Mouse (Mus musculus) CH12.LX (cell line): ENCODE results near the gene Kank4. TPM values are rescaled to one million over a fixed set of nuclear protein-coding genes. Genes with fewer than 3 reads are reported as not detected.

ENCODE experiments used
- DNase-seq: peaks from one replicate; pipeline ENCODE4 v3.0.0-alpha.2; 2013; ENCODE audit errors: extremely low read depth
- H3K27ac ChIP-seq: 2 replicates; pipeline ENCODE4 v1.5.1; 2012; ENCODE audit warnings: low read depth, mild to moderate bottlenecking, control low read depth, moderate library complexity; ENCODE audit not compliant: insufficient read depth
- H3K27me3 ChIP-seq: replicated peaks from 2 replicates; pipeline ENCODE3; 2012; ENCODE audit warnings: inconsistent platforms
- H3K36me3 ChIP-seq, 2 experiments: replicated peaks in 1 of 2; 2 replicates each; pipeline versions ENCODE3 to v1.6.1; 2012; ENCODE audit warnings: inconsistent platforms in 1 of 2, low read length in 1 of 2, mild to moderate bottlenecking in 1 of 2, mixed read lengths in 1 of 2, moderate library complexity in 1 of 2; ENCODE audit not compliant: control insufficient read depth in 1 of 2, insufficient read depth in 1 of 2
- H3K4me1 ChIP-seq, 2 experiments: 2 replicates each; pipeline ENCODE4 v1.6.1; 2012; ENCODE audit warnings: inconsistent platforms in 1 of 2, moderate library complexity in 1 of 2; ENCODE audit not compliant: insufficient read depth in 2 of 2, control insufficient read depth in 1 of 2
- H3K4me2 ChIP-seq: 2 replicates; pipeline ENCODE4 v1.6.1; 2012; ENCODE audit warnings: low read depth, mild to moderate bottlenecking, control low read depth; ENCODE audit not compliant: poor library complexity, insufficient read depth, severe bottlenecking
- H3K4me3 ChIP-seq, 3 experiments: fragments of 150-350 bp in 1 of 3; sonication (generic) in 1 of 3; replicated peaks in 1 of 3; 2 replicates each; pipeline versions ENCODE3 to v1.5.1; 2011 to 2012; ENCODE audit warnings: low read depth in 2 of 3, low read length in 2 of 3, mild to moderate bottlenecking in 2 of 3, moderate library complexity in 2 of 3, control low read depth in 1 of 3, improper control_type of control experiment in 1 of 3, inconsistent platforms in 1 of 3, mixed read lengths in 1 of 3; ENCODE audit not compliant: poor library complexity in 1 of 3
- H3K79me2 ChIP-seq: replicated peaks from 2 replicates; pipeline ENCODE4 v1.6.1; 2012; ENCODE audit warnings: mild to moderate bottlenecking, moderate library complexity; ENCODE audit not compliant: control insufficient read depth, poor library complexity, insufficient read depth, severe bottlenecking; ENCODE audit errors: extremely low read depth
- H3K9ac ChIP-seq: 2 replicates; pipeline ENCODE4 v1.6.1; 2012; ENCODE audit warnings: low read depth, mild to moderate bottlenecking, control low read depth, moderate library complexity; ENCODE audit not compliant: insufficient read depth
- H3K9me3 ChIP-seq: replicated peaks from 2 replicates; pipeline ENCODE3; 2012; ENCODE audit warnings: low read length, inconsistent platforms, mixed read lengths
- CHD1 ChIP-seq: IDR thresholded peaks from 2 replicates; pipeline ENCODE4 v1.6.1; 2012; ENCODE audit warnings: low read depth, low read length, improper control_type of control experiment, inconsistent platforms
- CTCF ChIP-seq, 2 experiments: IDR thresholded peaks in 1 of 2; conservative IDR thresholded peaks in 1 of 2; 2 replicates each; pipeline ENCODE4 v1.5.1; 2011 to 2012; ENCODE audit warnings: low read depth in 2 of 2, low read length in 2 of 2, improper control_type of control experiment in 1 of 2, inconsistent platforms in 1 of 2, mild to moderate bottlenecking in 1 of 2, moderate library complexity in 1 of 2
- EP300 ChIP-seq: IDR thresholded peaks from 2 replicates; pipeline ENCODE4 v1.6.1; 2011; ENCODE audit warnings: low read length, improper control_type of control experiment
- ETS1 ChIP-seq: conservative IDR thresholded peaks from 2 replicates; pipeline ENCODE4 v1.6.1; 2012; ENCODE audit warnings: low read depth, mild to moderate bottlenecking, inconsistent platforms, low read length, improper control_type of control experiment, moderate library complexity
- GABPA ChIP-seq: IDR thresholded peaks from 2 replicates; pipeline ENCODE4 v1.6.1; 2012; ENCODE audit warnings: low read depth, low read length, improper control_type of control experiment, inconsistent platforms; ENCODE audit not compliant: insufficient replicate concordance
- IRF4 ChIP-seq: IDR thresholded peaks from 2 replicates; pipeline ENCODE4 v1.6.1; 2014; ENCODE audit warnings: low read depth, mild to moderate bottlenecking, inconsistent platforms, low read length, improper control_type of control experiment
- JUND ChIP-seq: conservative IDR thresholded peaks from 2 replicates; pipeline ENCODE4 v1.6.1; 2011; ENCODE audit warnings: low read depth, low read length, improper control_type of control experiment
- KAT2A ChIP-seq: IDR thresholded peaks from 2 replicates; pipeline ENCODE4 v1.6.1; 2012; ENCODE audit warnings: low read length, improper control_type of control experiment, inconsistent platforms; ENCODE audit not compliant: insufficient replicate concordance
- MAFK ChIP-seq: IDR thresholded peaks from 2 replicates; pipeline ENCODE4 v1.6.1; 2011; ENCODE audit warnings: low read length, improper control_type of control experiment; ENCODE audit not compliant: insufficient replicate concordance
- MAX ChIP-seq: IDR thresholded peaks from 2 replicates; pipeline ENCODE4 v1.6.1; 2011; ENCODE audit warnings: low read length, improper control_type of control experiment
- MAZ ChIP-seq: IDR thresholded peaks from 2 replicates; pipeline ENCODE4 v1.6.1; 2012; ENCODE audit warnings: low read depth, mild to moderate bottlenecking, inconsistent platforms, low read length, improper control_type of control experiment, moderate library complexity
- MEF2A ChIP-seq: IDR thresholded peaks from 2 replicates; pipeline ENCODE4 v1.6.1; 2014; ENCODE audit warnings: low read depth, mild to moderate bottlenecking, inconsistent platforms, low read length, improper control_type of control experiment, borderline replicate concordance
- MYC ChIP-seq: IDR thresholded peaks from 2 replicates; pipeline ENCODE4 v1.6.1; 2011; ENCODE audit warnings: low read depth, mild to moderate bottlenecking, improper control_type of control experiment, low read length
- NELFE ChIP-seq: IDR thresholded peaks from 2 replicates; pipeline ENCODE4 v1.6.1; 2011; ENCODE audit warnings: low read depth, low read length, improper control_type of control experiment
- PAX5 ChIP-seq: IDR thresholded peaks from 2 replicates; pipeline ENCODE4 v1.6.1; 2012; ENCODE audit warnings: low read length, inconsistent platforms, mixed read lengths
- RAD21 ChIP-seq: IDR thresholded peaks from 2 replicates; pipeline ENCODE4 v1.6.1; 2011; ENCODE audit warnings: low read depth, mild to moderate bottlenecking, low read length, improper control_type of control experiment, moderate library complexity
- RCOR1 ChIP-seq: conservative IDR thresholded peaks from 2 replicates; pipeline ENCODE4 v1.6.1; 2012; ENCODE audit warnings: low read depth, mild to moderate bottlenecking, inconsistent platforms, low read length, improper control_type of control experiment
- SIN3A ChIP-seq: IDR thresholded peaks from 2 replicates; pipeline ENCODE4 v1.6.1; 2012; ENCODE audit warnings: low read length, improper control_type of control experiment, inconsistent platforms
- UBTF ChIP-seq: IDR thresholded peaks from 2 replicates; pipeline ENCODE4 v1.6.1; 2012; ENCODE audit warnings: low read depth, mild to moderate bottlenecking, inconsistent platforms, low read length, improper control_type of control experiment, moderate library complexity
- USF2 ChIP-seq: conservative IDR thresholded peaks from 2 replicates; pipeline ENCODE4 v1.6.1; 2011; ENCODE audit warnings: low read depth, low read length, improper control_type of control experiment
- ZC3H11A ChIP-seq: IDR thresholded peaks from 2 replicates; pipeline ENCODE4 v1.6.1; 2012; ENCODE audit warnings: low read depth, mild to moderate bottlenecking, inconsistent platforms, low read length, improper control_type of control experiment
- ZKSCAN1 ChIP-seq: IDR thresholded peaks from 2 replicates; pipeline ENCODE4 v1.6.1; 2012; ENCODE audit warnings: low read depth, inconsistent platforms, low read length, improper control_type of control experiment, borderline replicate concordance
- ZMIZ1 ChIP-seq: IDR thresholded peaks from 2 replicates; pipeline ENCODE4 v1.6.1; 2012; ENCODE audit warnings: low read depth, mild to moderate bottlenecking, inconsistent platforms, low read length, improper control_type of control experiment
- dilution Hi-C: fragments of 300-500 bp; cut with MboI; formaldehyde crosslinking; loops from 2 replicates; pipeline ENCODE4 v1.14.3; 2020; ENCODE audit warnings: low sequenced_read_pairs; ENCODE audit not compliant: extremely low pct_unique_long_range_greater_than_20kb, extremely low pct_ligation_motif_present
- in situ Hi-C: fragments of 300-500 bp; cut with MboI; formaldehyde crosslinking; loops from 3 replicates; pipeline ENCODE4 v1.14.3; 2019; ENCODE audit warnings: low sequenced_read_pairs, low pct_ligation_motif_present, low pct_unique_long_range_greater_than_20kb, mixed read lengths
- polyA plus RNA-seq: library from polyadenylated mRNA; unstranded; fragments of >175 nt; gene quantifications from 2 replicates; pipeline ENCODE4 v1.2.1, GENCODE M21; 2012; ENCODE audit warnings: low read depth; ENCODE audit not compliant: insufficient read length
- total RNA-seq, 2 experiments: library from RNA; depleted of rRNA; stranded (reverse); fragments of 300-350 nt in 1 of 2; fragments of >200 nt in 1 of 2; gene quantifications; 2 replicates each; pipeline ENCODE4 v1.2.3; 2012 to 2014

Kank4 gene
- total and polyA plus RNA-seq, 3 experiments = not detected

DNA sequence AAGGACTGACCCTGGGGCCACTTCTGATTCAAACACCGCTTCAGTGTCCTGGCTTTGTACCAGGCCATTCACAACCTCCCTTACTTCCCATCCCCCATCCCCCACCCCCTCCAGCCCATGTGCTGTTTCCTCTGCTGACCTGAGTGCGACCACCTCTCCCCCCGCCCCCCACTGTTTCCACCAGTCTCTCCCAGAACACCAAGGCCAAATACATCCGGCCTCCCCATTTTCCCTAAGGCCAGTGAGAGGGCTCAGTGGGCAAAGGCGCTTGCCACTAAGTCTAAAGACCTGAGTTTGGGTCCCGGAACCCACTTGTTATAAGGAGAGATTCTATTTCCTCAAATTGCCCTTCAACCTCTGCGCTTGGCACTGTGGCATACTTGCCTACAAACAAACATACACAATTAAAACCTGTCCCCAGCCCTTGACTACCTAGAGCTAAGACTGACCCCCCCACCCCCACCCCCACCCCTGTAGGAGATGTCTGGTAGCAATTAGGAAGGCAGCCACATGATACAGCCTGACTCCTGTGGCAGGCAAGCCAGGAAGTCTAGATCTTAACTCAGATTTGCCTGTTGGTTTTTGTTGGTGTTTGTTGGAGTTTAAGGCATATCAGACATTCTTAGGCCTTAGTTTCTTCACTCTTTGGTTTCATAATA, 12.7 kb downstream of the Kank4 start:
- peaks cover 91% of the 10 kb centered on the region for H3K9me3 ChIP-seq
- no peak overlapping the region for H3K9ac ChIP-seq
- no peak overlapping the region for H3K4me3 ChIP-seq
- in situ Hi-C loops (no loop called here), dilution Hi-C loops (no loop called here)
- no peaks in the 10 kb centered on the region for H3K36me3 ChIP-seq
- no peaks in the 10 kb centered on the region for H3K79me2 ChIP-seq
- DNase-seq = no peak
- H3K27me3 ChIP-seq = no peaks in the 10 kb centered on the region
- no peak overlapping the region for H3K4me2 ChIP-seq
- no peak overlapping the region for H3K27ac ChIP-seq
- H3K4me1 ChIP-seq = no peaks in the 10 kb centered on the region
- TF ChIP-seq GABPA = no peak
- TF ChIP-seq ZKSCAN1 = no peak
- TF ChIP-seq MAZ = no peak
- TF ChIP-seq MAX = no peak
- TF ChIP-seq RCOR1 = no peak
- TF ChIP-seq UBTF = no peak
- TF ChIP-seq ZMIZ1 = no peak
- TF ChIP-seq SIN3A = no peak
- no peak for TF ChIP-seq RAD21
- TF ChIP-seq MYC = no peak
- TF ChIP-seq PAX5 = no peak
- TF ChIP-seq NELFE = no peak
- TF ChIP-seq ETS1 = no peak
- TF ChIP-seq IRF4 = no peak
- no peak for TF ChIP-seq JUND
- TF ChIP-seq EP300 = no peak

DNA sequence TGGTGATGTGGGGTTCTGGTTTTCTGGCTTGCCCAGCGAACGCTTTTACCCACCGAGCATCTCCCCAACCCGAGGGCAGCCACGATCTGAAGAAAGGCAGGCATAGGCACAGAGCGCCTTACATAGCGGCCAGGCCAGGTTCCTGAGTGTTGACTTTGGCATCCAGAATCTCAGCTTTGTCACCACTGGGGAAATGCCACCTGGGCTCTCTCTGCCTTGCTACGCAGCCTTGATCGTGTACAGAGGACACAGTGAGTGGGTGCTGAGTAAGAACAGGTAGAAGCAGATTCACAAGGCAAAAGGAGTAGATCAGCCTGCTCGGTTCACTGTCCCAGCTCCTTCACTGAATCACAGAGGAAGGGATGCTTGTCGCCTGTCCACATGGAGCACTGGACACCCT, 15.6 kb downstream of the Kank4 start:
- no peaks in the 10 kb centered on the region for H3K79me2 ChIP-seq
- DNase-seq = no peak
- H3K27ac ChIP-seq = no peak overlapping the region
- peaks cover 89% of the 10 kb centered on the region for H3K9me3 ChIP-seq
- no peaks in the 10 kb centered on the region for H3K4me1 ChIP-seq
- no peaks in the 10 kb centered on the region for H3K36me3 ChIP-seq
- in situ Hi-C loops = no loop called here
- no peak for TF ChIP-seq GABPA
- TF ChIP-seq MAFK = no peak
- no peak for TF ChIP-seq CTCF (conservative IDR thresholded peaks at IDR 0.05 in 1 of 2, IDR thresholded peaks at IDR 0.05 in 1 of 2; ENCODE audit: low read depth in 2 of 2, low read length in 2 of 2)
- no peak for TF ChIP-seq USF2
- no peak for TF ChIP-seq ZC3H11A
- TF ChIP-seq MEF2A = no peak
- TF ChIP-seq JUND = no peak
- no peak for TF ChIP-seq KAT2A
- no peak for TF ChIP-seq CHD1
- no peak for TF ChIP-seq RAD21
- TF ChIP-seq RCOR1 = no peak
- H3K4me3 ChIP-seq = no peak overlapping the region
- dilution Hi-C loops = no loop called here
- no peaks in the 10 kb centered on the region for H3K27me3 ChIP-seq
- H3K9ac ChIP-seq = no peak overlapping the region
- H3K4me2 ChIP-seq = no peak overlapping the region
